Mouse (Mus musculus) megakaryocyte, embryonic 14.5 days (primary cell): Measurements from ENCODE around the gene Gm49416. TPM values are rescaled to one million over a fixed set of nuclear protein-coding genes. Genes with fewer than 3 reads are reported as not detected.
A peak's percentile ranks its signal among the peaks of the same experiment; 100 is the strongest.

ENCODE experiments used
- H3K27me3 ChIP-seq: replicated peaks from 2 replicates; pipeline ENCODE3; 2012; ENCODE audit warnings: inconsistent platforms
- H3K36me3 ChIP-seq: replicated peaks from 2 replicates; pipeline ENCODE3; 2012; ENCODE audit warnings: low read length, inconsistent platforms, mixed read lengths
- H3K4me1 ChIP-seq: 2 replicates; pipeline ENCODE4 v1.6.1; 2012; ENCODE audit warnings: inconsistent platforms
- H3K4me3 ChIP-seq: replicated peaks from 2 replicates; pipeline ENCODE3; 2012; ENCODE audit warnings: moderate library complexity, mild to moderate bottlenecking, inconsistent platforms
- H3K9me3 ChIP-seq: 2 replicates; pipeline ENCODE4 v1.6.1; 2012; ENCODE audit warnings: inconsistent platforms
- FLI1 ChIP-seq: IDR thresholded peaks from 2 replicates; pipeline ENCODE4 v1.6.1; 2012; ENCODE audit warnings: low read length, inconsistent platforms, mixed read lengths
- GATA1 ChIP-seq: IDR thresholded peaks from 3 replicates; pipeline ENCODE4 v1.6.1; 2012; ENCODE audit warnings: mixed read lengths, low read length, inconsistent platforms, borderline replicate concordance
- polyA plus RNA-seq: library from polyadenylated mRNA; stranded (reverse); fragments of >175 nt; gene quantifications from 2 replicates; pipeline ENCODE4 v1.2.3, GENCODE M21; 2012; ENCODE audit warnings: low replicate concordance; ENCODE audit not compliant: insufficient read depth

Gene Gm49416
- polyA plus RNA-seq, 1 experiment = 12.5 TPM

DNA sequence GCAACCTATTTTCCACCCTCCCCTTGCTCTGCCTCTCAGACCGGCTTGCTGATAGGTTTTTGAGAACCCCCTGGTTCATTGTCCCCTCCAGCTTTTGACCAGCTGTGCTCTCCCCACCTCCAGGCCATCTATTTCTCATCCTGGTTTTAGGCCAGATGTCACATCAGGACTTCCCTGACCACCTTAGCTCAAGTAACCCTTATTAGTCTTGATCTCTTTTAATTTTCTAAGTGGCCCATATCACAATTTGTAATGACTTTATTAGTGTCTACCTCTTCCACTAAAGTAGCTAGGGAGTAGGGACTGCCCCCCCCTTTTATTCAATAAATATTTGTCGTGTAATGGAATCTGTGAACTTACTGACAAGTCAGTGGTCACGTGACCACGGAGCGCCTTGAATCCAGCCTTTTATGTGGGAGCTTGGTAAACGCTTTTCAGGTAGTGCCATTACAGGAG is 32.1 kb downstream of the Gm49416 start:
- Histone ChIP-seq H3K36me3 (peaks cover 43% of the 10 kb centered on the region), H3K27me3 (no peaks in the 10 kb centered on the region), H3K9me3 (no peaks in the 10 kb centered on the region), H3K4me1 (peaks cover 42% of the 10 kb centered on the region), H3K4me3 (peak overlapping the region; percentile 97)
- no peak for TF ChIP-seq FLI1

DNA sequence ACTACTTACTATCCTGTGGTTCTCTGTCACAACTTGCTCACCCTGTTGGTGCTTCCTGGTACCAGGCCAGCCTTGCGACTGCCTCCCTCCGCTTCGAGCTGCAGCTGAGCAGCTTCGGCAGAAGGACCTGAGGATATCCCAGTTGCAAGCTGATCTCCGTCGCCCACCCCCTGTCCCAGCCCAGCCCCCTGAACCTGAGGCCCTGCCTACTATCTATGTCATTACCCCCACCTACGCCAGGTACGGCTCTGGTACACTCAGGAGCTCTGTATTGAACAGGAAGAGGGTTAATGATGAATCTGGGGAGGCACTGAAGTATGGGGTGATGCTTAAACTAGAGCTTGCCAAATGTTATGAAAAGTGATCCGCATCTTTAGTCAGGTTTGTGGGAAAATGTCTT is 33.0 kb downstream of the Gm49416 start:
- Histone ChIP-seq H3K4me1 (peaks cover 48% of the 10 kb centered on the region), H3K4me3 (peak overlapping the region; percentile 79), H3K27me3 (no peaks in the 10 kb centered on the region), H3K9me3 (no peaks in the 10 kb centered on the region), H3K36me3 (peaks cover 43% of the 10 kb centered on the region)
- TF ChIP-seq FLI1 (no peak), GATA1 (no peak)

DNA sequence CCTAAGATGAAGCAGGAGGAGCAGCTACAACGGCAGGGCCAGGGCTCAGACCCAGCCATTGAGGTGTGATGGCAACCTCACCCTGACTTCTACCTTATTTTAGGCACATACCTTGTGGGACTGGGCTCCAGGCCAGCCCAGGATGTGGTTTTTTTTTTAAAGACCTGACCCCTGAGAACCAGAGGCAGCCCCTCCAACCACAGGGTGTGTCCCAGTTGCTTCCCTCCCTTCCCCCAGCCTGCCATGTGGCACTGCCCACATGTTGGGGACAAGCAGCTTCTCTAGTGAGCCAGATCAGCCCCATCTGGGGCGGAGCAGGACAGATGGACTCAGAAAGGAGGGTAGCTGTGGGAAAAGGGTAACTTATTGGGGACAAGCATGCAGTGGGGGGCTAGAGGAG is 38.0 kb downstream of the Gm49416 start:
- Histone ChIP-seq H3K36me3 (peaks cover 68% of the 10 kb centered on the region), H3K4me1 (peaks cover 63% of the 10 kb centered on the region)
- TF ChIP-seq GATA1 = no peak

DNA sequence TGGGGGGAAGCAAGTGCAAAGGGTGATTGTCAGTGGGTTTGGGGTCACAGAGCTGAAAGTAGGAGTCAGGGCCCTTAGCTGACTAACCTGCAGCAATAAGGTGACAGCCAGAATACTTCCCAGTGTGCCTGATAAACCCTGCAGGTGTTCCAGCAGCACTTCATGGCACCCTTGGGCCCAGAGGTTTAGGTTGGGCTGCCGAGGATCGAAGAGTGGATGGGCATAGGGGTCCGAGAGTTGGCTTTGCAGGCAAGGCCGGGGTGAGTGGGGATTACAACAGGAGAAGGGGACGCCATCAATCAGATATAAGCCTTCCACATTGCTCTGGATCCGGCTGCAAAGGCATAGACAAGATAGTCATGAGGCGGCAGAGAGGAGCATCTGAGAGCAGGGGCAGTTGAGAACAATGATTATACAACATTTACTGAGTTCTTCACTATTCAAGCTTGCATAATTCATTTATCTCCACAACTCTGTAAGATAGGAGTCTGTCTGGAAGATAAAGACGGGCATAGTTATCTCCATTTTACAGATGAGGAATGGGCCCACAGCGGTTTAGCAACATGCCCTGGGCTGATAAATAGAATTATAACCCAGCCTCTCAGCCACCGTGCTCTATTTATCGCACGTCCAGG is 39.3 kb downstream of the Gm49416 start:
- Histone ChIP-seq H3K4me1 (peaks cover 55% of the 10 kb centered on the region), H3K4me3 (no peak overlapping the region), H3K36me3 (peaks cover 69% of the 10 kb centered on the region), H3K27me3 (no peaks in the 10 kb centered on the region), H3K9me3 (no peaks in the 10 kb centered on the region)
- TF ChIP-seq GATA1 (no peak), FLI1 (no peak)

More for the DNA sequence above, 38.0 kb downstream of the Gm49416 start:
- no peaks in the 10 kb centered on the region for H3K27me3 ChIP-seq
- H3K4me3 ChIP-seq = no peak overlapping the region
- no peaks in the 10 kb centered on the region for H3K9me3 ChIP-seq

DNA sequence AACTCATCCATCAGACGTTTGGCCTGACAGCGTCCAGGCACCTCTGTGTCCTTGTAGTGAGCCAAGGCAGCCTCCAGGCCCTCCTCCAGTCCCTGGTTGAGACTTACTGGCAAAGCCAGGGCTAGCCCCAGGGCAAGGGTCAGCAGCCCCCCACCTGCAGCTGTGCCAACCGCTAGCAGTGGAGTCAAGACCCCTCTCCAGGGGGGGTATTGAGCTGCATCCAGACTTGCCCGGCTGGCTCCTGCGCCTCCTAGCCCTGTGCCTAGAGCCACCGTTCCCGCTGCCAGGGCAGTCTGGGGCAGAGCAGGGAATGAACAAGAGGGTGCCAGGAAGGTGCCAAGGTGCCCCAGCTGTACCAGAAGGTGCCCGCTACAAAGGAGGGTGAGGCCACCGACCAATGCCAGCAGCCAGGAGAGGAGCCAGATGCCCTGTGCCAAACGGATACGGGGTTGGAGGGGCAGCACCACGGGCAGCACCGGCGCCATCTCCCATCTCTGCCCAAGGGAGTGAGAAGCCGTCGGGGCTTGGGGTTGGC is 40.0 kb downstream of the Gm49416 start:
- peaks cover 73% of the 10 kb centered on the region for H3K36me3 ChIP-seq
- TF ChIP-seq GATA1 = no peak
- no peak for TF ChIP-seq FLI1
- H3K27me3 ChIP-seq = no peaks in the 10 kb centered on the region
- peaks cover 47% of the 10 kb centered on the region for H3K4me1 ChIP-seq
- H3K4me3 ChIP-seq = peak overlapping the region; percentile 97
- no peaks in the 10 kb centered on the region for H3K9me3 ChIP-seq

DNA sequence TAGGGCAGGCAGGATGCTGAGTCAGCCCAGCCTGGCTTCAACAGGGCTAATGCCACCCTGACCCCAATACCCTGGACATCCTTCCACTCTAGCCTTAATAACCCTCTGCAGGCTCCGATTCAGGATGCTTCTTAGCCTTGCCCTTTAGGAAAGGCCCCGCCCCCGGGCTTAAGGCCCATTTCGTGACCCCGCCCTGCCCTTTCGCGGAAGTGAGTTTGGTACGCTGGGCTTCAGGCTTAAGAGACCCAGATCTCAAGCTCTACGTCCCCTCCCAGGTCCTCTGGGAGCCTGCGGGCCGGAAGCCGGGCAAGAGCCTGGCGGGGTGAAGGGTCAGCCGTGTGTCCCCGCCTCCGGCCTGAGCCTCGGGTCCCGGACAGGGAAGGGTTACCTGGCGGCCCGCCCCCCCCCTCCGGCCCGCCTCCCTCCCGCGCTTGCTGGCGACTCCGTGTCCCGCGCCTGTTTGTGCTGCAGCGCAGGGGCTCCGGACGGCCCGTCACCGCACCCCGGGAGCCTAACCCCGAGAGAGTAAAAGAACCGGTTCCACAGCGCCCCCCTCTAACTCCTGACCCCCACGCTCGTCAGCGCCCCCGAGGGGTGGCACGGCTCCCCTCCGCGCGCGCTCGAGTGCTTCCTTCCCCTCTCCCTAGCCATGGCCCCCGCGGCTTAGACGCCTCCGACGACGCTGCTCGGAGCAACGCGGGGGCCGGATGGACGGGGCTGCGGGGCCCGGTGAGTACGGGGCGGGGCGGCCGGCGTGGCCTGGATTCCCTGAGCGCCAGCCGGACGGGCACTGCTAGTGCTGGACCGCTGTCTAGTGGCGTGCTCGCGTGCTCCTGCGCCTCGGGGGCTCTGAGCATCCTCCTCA is 40.7 kb downstream of the Gm49416 start, which contains the start of the genes Rom1 and Eml3:
Gene Rom1, minus strand, starts transcription at position 133 of the 865 bp plus-strand sequence.
Gene Eml3, plus strand, starts transcription at position 329 of the 865 bp plus-strand sequence.
- no peak for TF ChIP-seq GATA1
- no peak for TF ChIP-seq FLI1
- peak within 1 kb of the TSS; percentile 97 for H3K4me3 ChIP-seq
- H3K27me3 ChIP-seq = no peaks in the 10 kb centered on the region
- peaks cover 75% of the 10 kb centered on the region for H3K36me3 ChIP-seq
- H3K4me1 ChIP-seq = peaks cover 45% of the 10 kb centered on the region
- no peaks in the 10 kb centered on the region for H3K9me3 ChIP-seq

DNA sequence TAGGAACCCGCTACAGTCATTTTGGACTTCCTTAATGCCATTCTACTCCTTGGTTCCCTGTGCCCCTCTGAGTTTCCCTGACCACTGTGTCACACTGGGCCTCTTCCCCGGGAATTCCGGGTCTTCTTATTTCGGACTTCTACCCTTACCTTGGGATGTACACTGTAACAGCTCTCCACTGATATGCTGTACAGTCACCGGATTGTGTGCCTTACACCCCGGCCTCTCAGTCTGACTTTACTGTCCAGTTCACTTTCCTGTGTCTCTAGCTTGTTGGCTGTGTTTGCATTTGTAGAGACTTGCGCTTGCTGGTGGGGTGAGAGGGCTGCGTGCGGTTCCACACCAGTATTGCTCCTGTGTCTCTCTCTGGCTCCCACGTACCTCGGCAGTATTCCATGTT is 41.4 kb downstream of the Gm49416 start:
- no peaks in the 10 kb centered on the region for H3K9me3 ChIP-seq
- peaks cover 79% of the 10 kb centered on the region for H3K36me3 ChIP-seq
- TF ChIP-seq FLI1 (no peak), GATA1 (no peak)
- H3K27me3 ChIP-seq = no peaks in the 10 kb centered on the region
- peaks cover 45% of the 10 kb centered on the region for H3K4me1 ChIP-seq
- H3K4me3 ChIP-seq = peak overlapping the region; percentile 97

DNA sequence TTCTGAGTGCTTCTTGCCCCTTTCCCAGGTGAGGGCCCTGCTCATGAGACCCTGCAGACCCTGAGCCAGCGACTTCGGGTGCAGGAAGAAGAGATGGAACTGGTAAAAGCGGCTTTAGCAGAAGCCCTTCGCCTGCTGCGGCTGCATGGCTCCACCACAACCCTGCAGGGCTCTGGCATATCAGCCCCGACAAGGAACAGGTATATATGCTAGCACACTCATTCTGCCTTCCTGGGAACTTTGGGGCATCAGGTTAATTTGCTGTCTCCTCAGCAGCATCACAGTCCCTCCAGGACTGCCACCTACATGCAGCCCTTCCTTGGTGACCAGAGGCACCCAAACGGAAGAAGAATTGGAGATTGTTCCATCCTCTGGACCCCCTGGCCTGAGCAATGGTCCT is 42.0 kb downstream of the Gm49416 start:
- TF ChIP-seq FLI1 (no peak), GATA1 (no peak)
- Histone ChIP-seq H3K4me1 (peaks cover 42% of the 10 kb centered on the region), H3K36me3 (peaks cover 79% of the 10 kb centered on the region), H3K4me3 (peak overlapping the region; percentile 97), H3K27me3 (no peaks in the 10 kb centered on the region), H3K9me3 (no peaks in the 10 kb centered on the region)

DNA sequence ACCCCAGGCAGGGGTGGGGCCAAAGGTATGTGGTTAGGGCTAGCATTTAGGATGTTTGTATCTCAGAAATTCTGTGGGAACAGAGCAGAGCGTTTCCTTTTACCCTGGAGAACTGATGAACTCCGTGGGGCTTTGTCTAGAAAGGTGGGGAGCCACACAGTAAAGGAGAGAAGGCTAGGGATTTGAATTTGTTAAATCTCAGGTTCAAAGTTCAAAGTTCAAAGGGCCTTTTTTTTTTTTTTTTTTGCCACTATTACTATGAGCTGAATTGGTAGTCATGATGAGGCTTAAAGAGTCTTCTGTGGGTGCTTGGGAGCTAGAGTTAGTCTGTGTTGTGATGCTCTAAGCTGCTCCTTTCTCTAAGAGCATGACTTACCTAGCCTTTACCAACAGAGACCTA is 48.0 kb downstream of the Gm49416 start:
- peaks cover 87% of the 10 kb centered on the region for H3K36me3 ChIP-seq
- H3K4me3 ChIP-seq = no peak overlapping the region
- no peak for TF ChIP-seq GATA1
- TF ChIP-seq FLI1 = no peak
- peaks cover 37% of the 10 kb centered on the region for H3K4me1 ChIP-seq
- H3K9me3 ChIP-seq = no peaks in the 10 kb centered on the region
- no peaks in the 10 kb centered on the region for H3K27me3 ChIP-seq

DNA sequence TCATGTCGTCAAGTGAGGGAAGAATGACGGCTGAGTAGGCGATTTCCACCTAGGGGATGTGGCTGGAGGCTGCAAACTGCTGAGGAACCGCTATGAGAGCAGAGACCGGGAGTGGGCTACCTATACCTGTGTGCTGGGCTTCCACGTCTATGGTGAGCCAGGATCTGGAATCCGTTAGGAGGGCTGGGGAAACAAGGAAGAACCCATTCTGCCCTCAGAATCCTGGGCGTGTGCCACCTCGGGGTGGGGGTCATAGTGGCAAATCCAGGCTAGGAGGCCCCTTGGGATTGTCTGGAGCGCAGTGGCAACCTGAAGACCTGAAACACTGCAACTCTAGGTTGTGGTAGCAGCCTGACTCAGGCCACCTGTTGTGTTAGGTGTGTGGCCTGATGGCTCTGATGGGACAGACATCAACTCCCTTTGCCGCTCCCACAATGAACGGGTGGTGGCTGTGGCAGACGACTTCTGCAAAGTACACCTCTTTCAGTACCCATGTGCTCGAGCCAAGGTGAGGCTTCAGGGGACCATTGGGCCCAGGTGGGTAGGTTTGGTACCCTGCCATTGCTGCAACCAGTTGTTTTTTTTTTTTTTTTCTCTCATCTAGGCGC is 51.9 kb downstream of the Gm49416 start:
- TF ChIP-seq FLI1 (no peak), GATA1 (no peak)
- Histone ChIP-seq H3K27me3 (no peaks in the 10 kb centered on the region), H3K4me3 (peak overlapping the region; percentile 99), H3K9me3 (no peaks in the 10 kb centered on the region), H3K4me1 (peaks cover 58% of the 10 kb centered on the region), H3K36me3 (peaks cover 75% of the 10 kb centered on the region)
